Mouse (Mus musculus) erythroblast, adult 5-6 weeks (primary cell): ENCODE data around the gene Lhfpl3. TPM values are rescaled to one million over a fixed set of nuclear protein-coding genes. Genes with fewer than 3 reads are reported as not detected.

Source experiments
- ATAC-seq: replicated peaks from 2 replicates; pipeline ENCODE4 v1.8.0; 2016; ENCODE audit warnings: moderate number of reproducible peaks, mild to moderate bottlenecking, moderate TSS enrichment, inconsistent platforms; ENCODE audit not compliant: poor library complexity, low FRiP score, severe bottlenecking
- total RNA-seq, 2 experiments: library from RNA; stranded (forward) in 1 of 2; stranded (reverse) in 1 of 2; fragments of 150-400 nt in 1 of 2; fragments of 200-764, 138-1000 nt in 1 of 2; gene quantifications; 2 replicates each; pipeline versions ENCODE4 v1.2.3 to v1.2.4; 2015 to 2017; ENCODE audit warnings: low replicate concordance in 2 of 2

Lhfpl3 gene
- total RNA-seq, 2 experiments from 2014 or later = not detected

DNA sequence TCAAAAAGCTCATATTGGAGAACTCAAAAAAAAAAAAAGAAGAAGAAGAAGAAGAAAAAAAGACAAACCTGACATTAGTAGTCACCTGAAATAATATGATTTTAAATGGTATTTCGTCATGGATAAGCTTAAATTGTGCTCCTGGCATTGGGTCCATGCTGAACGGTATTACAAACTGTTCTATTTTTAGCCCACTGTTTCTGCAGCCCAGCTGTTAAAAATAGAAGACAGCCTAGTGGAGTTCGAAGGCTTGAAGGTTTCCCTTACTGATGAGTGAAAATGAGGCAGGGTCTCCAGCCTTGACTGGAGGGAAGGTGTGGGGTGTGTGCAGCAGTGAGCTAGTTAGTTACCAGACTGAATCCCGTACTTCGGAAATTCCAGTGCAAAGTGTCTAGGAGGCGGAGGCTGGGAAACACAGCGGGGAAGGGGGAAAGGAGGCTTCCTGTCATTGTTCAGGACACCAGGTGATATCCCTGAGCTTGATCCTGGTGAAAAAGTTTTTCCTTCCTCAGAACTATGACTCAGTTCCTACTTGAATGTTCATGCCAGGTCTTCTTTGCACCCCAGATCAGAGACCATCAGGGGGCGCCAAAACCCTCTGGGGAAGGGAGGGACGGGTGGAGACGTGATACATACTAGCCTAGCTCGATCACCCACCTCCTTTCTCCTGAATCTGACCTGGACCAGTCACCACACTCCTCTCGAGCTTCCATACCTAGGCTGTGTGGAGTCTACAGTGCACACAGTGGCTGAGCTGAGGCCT, 505.8 kb downstream of the Lhfpl3 start:
- no peak for ATAC-seq

DNA sequence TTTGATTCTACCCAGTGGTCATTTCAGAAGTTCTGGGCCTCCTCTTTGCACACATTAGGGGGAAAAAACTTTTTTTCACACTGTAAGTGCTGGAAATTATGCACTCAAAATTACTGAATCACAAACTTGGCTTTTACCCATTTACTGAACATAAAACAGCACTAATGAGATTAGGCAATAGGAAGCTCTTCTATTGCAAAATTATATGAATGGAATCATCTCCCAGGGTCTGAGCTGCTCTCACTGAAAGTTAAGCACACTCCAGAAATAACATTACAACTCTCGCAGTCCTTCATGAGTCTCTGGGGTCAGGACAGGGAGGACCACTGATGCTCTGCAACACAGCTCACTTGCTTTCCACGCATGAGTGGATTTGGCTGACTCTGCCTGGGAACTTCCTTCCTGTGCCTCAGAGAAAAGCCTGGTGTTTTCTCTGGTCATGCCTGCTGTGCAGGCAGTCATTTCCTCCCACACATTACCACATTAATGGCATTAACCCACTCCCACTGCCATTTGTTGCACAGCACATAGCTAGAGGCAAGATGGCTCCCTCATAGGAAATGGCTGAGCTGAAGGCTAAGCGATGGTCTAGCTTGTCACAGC, 510.1 kb downstream of the Lhfpl3 start:
- no peak for ATAC-seq

DNA sequence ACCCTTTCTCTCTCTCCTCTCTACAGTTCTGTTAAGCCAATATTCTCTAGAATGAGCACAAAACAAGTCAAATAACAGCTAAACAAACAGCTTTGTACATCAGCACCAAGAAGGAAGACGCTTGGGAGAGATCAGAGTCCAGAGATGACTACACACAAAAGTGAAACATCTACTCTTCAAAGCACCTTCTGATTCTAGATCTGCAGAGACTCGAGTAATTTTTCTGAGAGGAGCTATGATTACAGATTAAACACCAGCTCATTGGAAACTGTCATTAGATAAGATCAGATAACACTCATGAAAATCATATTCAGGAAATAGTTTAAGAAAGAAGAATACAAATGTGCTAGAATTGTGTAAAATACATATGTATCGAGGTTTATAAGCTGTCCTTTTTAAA, 527.5 kb downstream of the Lhfpl3 start:
- ATAC-seq = no peak

- no peak for ATAC-seq
Observed at GRCm38 (mm10) chr5:23279364-23279763, 533.5 kb downstream of the Lhfpl3 start.

DNA sequence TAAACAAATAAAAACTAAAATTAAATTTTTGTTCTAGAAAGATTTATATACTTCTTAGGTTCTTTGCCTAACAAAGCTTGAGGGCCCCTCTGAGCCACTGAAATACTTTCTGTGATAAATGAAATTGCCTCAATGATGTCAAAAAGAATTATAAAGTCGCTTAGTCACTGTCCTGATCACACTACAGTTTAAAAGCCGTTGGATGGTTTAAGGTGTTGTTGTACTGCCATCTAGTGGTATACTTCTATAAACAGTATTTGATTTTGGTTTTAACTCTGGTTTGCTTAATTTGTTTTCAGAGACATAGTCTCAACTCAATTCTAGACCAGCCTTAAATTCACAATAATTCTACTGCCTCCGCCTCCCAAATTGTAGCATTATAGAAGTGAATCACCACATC, 539.0 kb downstream of the Lhfpl3 start:
- ATAC-seq = no peak

DNA sequence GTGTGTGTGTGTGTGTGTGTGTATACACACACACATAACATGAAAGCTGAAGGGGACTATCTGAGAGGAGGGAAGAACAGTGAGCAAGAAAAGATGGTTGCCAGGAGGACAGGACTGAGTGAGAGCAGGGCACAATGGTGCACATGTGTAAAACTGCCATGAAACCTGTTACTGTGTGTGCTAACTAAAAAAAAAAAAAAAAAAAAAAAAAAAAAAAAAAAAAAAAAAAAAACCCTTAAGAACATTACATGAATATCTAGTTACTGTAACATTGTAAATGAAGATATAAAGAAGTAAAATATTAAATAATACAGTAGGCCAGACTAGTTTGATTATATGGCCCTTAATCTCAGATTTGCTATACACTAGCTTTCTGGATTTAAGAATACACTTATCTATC, 543.3 kb downstream of the Lhfpl3 start:
- ATAC-seq = no peak

Other genes starting within 250 kb of the Lhfpl3 start
- 13.0 and 19.2 TPM in 2 replicates for gene Orc5, start 195.6 kb upstream of the Lhfpl3 start, total RNA-seq (2015; ENCODE audit: low replicate concordance)
- 13.5 and 21.0 TPM in 2 replicates for gene Orc5, start 195.6 kb upstream of the Lhfpl3 start, total RNA-seq (2017; ENCODE audit: low replicate concordance)